Mouse (Mus musculus) hindbrain, embryonic 14.5 days (tissue): Measurements from ENCODE around the gene Crygd. TPM values are rescaled to one million over a fixed set of nuclear protein-coding genes. Genes with fewer than 3 reads are reported as not detected.

ENCODE experiments used
- ATAC-seq: fragments of 200-750 bp; cut with Nextera tagmentation; 2 replicates; pipeline ENCODE4 v1.8.0; 2017; ENCODE audit warnings: moderate number of reproducible peaks, mild to moderate bottlenecking, moderate TSS enrichment, moderate library complexity; ENCODE audit not compliant: low FRiP score
- DNase-seq: peaks from one replicate; pipeline ENCODE4 v3.0.0-alpha.2; 2015; ENCODE audit warnings: low spot score
- H3K27ac ChIP-seq: fragments of 300-500 bp; sonication (generic); 2 replicates; pipeline ENCODE4 v1.5.1; 2014; ENCODE audit warnings: mild to moderate bottlenecking, moderate library complexity
- H3K27me3 ChIP-seq: fragments of 300-500 bp; sonication (generic); 2 replicates; pipeline ENCODE4 v1.6.1; 2014; ENCODE audit warnings: mild to moderate bottlenecking, low read length, mixed read lengths; ENCODE audit not compliant: control insufficient read depth, insufficient read depth
- H3K36me3 ChIP-seq: fragments of 300-500 bp; sonication (generic); replicated peaks from 2 replicates; pipeline ENCODE4 v1.6.1; 2014; ENCODE audit not compliant: control insufficient read depth, insufficient read depth
- H3K4me1 ChIP-seq: fragments of 300-500 bp; sonication (generic); replicated peaks from 2 replicates; pipeline ENCODE4 v1.6.1; 2014; ENCODE audit warnings: antibody characterized with exemption, low read length, mixed read lengths; ENCODE audit not compliant: control insufficient read depth, insufficient read depth
- H3K4me2 ChIP-seq: fragments of 300-500 bp; sonication (generic); replicated peaks from 2 replicates; pipeline ENCODE4 v1.6.1; 2014; ENCODE audit warnings: mild to moderate bottlenecking, moderate library complexity
- H3K4me3 ChIP-seq: fragments of 300-500 bp; sonication (generic); replicated peaks from 2 replicates; pipeline ENCODE4 v1.5.1; 2014; ENCODE audit warnings: mild to moderate bottlenecking, low read length
- H3K9ac ChIP-seq: fragments of 300-500 bp; sonication (generic); 2 replicates; pipeline ENCODE4 v1.6.1; 2014
- H3K9me3 ChIP-seq: fragments of 300-500 bp; sonication (generic); 2 replicates; pipeline ENCODE4 v1.6.1; 2016; ENCODE audit warnings: low read length; ENCODE audit not compliant: control insufficient read depth
- WGBS: fragments of 180-500 bp; shearing (Covaris S2); extraction: QIAGEN DNeasy Blood & Tissue Kit; methylation state at CpG from one replicate; pipeline ENCODE4 v1.1.7; 2014; 5-methylcytosine and 5-hydroxymethylcytosine counted together
- polyA plus RNA-seq: library from polyadenylated mRNA; unstranded; fragments of >200 nt; fragmentation: Nextera tagmentation; extraction: Ambion mirVana; gene quantifications from 2 replicates; pipeline ENCODE4 v1.2.1, GENCODE M21; 2014

Gene Crygd
- polyA plus RNA-seq, result not detected in 2 replicates

DNA sequence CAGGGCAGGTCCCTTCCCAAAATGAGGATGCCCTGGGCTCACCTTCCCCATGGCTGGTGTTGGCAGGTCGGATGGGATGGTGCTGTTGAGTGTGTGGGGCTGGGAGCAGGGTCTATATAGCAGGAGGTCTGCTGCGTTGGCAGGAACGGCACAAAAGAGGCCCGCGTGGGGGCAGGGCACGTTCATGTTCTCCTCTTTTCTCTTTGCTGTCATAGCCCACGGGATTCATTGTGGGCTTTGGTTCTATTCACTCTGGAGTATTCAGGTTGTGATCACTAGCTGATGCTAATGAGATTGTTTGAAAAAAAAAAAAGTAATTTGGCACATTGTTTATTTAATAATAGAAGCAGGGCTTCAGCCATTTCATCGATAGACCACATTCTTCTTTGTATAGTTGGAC, at the start of gene Crygd:
Crygd (minus strand) TSS at position 101 of the 400 bp plus-strand sequence.
- Histone ChIP-seq H3K27ac (no peak within 1 kb of the TSS), H3K4me2 (no peak within 1 kb of the TSS), H3K36me3 (no peaks in the 10 kb centered on the region), H3K9me3 (no peaks in the 10 kb centered on the region), H3K9ac (no peak within 1 kb of the TSS), H3K4me1 (no peaks in the 10 kb centered on the region), H3K4me3 (no peak within 1 kb of the TSS), H3K27me3 (no peaks in the 10 kb centered on the region)
- WGBS, result 48% methylated on average over 8 of the region's 8 CpGs
- DNase-seq (no peak), ATAC-seq (no peak)

DNA sequence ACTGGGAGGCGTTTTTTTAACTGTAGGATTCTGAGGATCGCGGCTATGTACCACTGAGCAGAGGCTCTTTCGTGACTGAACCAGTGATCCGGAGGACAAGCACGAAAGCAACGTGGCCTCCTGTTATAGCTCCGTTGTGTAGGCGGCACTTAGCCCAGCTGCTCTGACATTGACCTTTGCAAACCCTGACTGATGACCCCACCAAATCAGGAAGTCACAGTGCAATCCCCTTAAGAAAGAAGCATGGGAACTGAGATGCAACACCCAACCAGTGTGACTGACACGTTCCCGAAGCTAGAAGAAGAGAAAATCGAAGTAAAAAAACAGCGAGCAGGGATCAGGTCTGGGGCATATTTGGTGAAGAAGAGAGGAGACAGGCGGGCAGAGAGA, 49.5 kb upstream of the Crygd start:
- Histone ChIP-seq H3K9ac (no peak overlapping the region), H3K27me3 (no peaks in the 10 kb centered on the region), H3K36me3 (no peaks in the 10 kb centered on the region), H3K4me2 (peak overlapping the region; percentile 36), H3K27ac (no peak overlapping the region), H3K4me1 (no peaks in the 10 kb centered on the region), H3K9me3 (no peaks in the 10 kb centered on the region), H3K4me3 (no peak overlapping the region)
- DNase-seq, result no peak
- ATAC-seq, result no peak
- WGBS, result 40% methylated on average over 14 of the region's 14 CpGs

DNA sequence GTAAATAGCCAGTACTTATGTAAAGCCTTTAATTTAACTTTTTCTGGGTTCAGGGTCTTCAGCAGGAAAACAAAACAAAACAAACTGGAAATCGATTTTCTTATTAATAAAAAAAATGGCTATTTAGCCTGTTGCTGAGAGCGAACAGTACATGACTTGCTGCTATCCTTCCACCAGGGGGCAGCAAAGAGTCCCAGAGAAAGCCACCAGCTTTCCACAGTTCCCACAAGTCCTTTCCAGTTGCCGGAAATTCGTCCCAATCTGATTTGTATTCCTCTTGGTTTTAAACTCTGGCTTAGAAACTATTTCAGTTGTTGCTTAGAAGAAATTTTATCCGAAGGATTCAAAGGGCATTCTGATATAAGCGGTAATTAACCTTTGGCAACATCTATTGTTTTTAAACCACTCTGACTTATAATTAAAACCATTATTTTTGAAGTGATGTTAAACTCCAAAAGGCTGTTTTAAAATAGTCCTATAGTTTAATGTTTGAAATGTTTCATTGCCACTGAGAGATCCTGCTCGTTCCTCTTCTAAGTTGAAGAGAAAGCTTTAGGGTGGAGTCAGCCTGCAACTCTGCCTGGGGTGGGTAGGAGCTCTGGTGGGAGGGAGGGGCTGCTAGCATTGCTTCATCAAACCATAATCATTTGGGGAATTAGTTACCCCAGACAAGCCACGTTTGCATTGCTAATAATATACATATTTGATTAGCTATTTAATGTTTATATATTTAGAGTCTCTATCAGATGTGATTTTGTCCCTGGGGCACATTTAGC, 49.0 kb upstream of the Crygd start:
- no peak overlapping the region for H3K4me3 ChIP-seq
- H3K4me2 ChIP-seq, result peak overlapping the region; percentile 36
- DNase-seq, result peak; percentile 94
- peak; percentile 79; the same call in 1 of the 2 replicates for ATAC-seq
- no peaks in the 10 kb centered on the region for H3K4me1 ChIP-seq
- H3K9me3 ChIP-seq, result no peaks in the 10 kb centered on the region
- WGBS, result 12% methylated on average over 8 of the region's 8 CpGs
- no peaks in the 10 kb centered on the region for H3K27me3 ChIP-seq
- H3K36me3 ChIP-seq, result no peaks in the 10 kb centered on the region
- no peak overlapping the region for H3K27ac ChIP-seq
- no peak overlapping the region for H3K9ac ChIP-seq

GRCm38 (mm10) chr1:65109756-65110435, 46.6 kb upstream of the Crygd start:
- Histone ChIP-seq H3K9me3 (no peaks in the 10 kb centered on the region), H3K27me3 (no peaks in the 10 kb centered on the region), H3K9ac (no peak overlapping the region), H3K4me1 (no peaks in the 10 kb centered on the region), H3K27ac (no peak overlapping the region), H3K4me2 (no peak overlapping the region), H3K4me3 (no peak overlapping the region), H3K36me3 (no peaks in the 10 kb centered on the region)
- 79% methylated on average over 25 of the region's 25 CpGs for WGBS
- ATAC-seq (no peak), DNase-seq (no peak)

- Histone ChIP-seq H3K4me1 (no peaks in the 10 kb centered on the region), H3K4me3 (no peak overlapping the region), H3K9ac (no peak overlapping the region), H3K4me2 (no peak overlapping the region), H3K36me3 (no peaks in the 10 kb centered on the region), H3K27ac (no peak overlapping the region), H3K27me3 (no peaks in the 10 kb centered on the region), H3K9me3 (no peaks in the 10 kb centered on the region)
- ATAC-seq, result no peak
- WGBS, result 94% methylated on average over 8 of the region's 8 CpGs
- DNase-seq, result no peak
Measured at GRCm38 (mm10) chr1:65109196-65109595, 45.9 kb upstream of the Crygd start.

- Histone ChIP-seq H3K27ac (no peak overlapping the region), H3K4me3 (no peak overlapping the region), H3K36me3 (no peaks in the 10 kb centered on the region), H3K9me3 (no peaks in the 10 kb centered on the region), H3K4me2 (no peak overlapping the region), H3K4me1 (no peaks in the 10 kb centered on the region), H3K27me3 (no peaks in the 10 kb centered on the region), H3K9ac (no peak overlapping the region)
- ATAC-seq, result no peak
- DNase-seq, result no peak
- WGBS, result 86% methylated on average over 10 of the region's 10 CpGs
Measured at GRCm38 (mm10) chr1:65107654-65108279, 44.5 kb upstream of the Crygd start.

- Histone ChIP-seq H3K27me3 (no peaks in the 10 kb centered on the region), H3K9me3 (no peaks in the 10 kb centered on the region), H3K4me2 (no peak within 1 kb of the TSS), H3K9ac (no peak within 1 kb of the TSS), H3K4me1 (no peaks in the 10 kb centered on the region), H3K36me3 (no peaks in the 10 kb centered on the region), H3K4me3 (no peak within 1 kb of the TSS), H3K27ac (no peak within 1 kb of the TSS)
- DNase-seq (no peak), ATAC-seq (no peak)
- WGBS, result 81% methylated on average over 11 of the region's 11 CpGs
Measured at GRCm38 (mm10) chr1:65103273-65103672, 40.0 kb upstream of the Crygd start, which contains the start of gene Cryga. Cryga (minus strand) TSS chr1:65103373.

GRCm38 (mm10) chr1:65096953-65097352, 33.7 kb upstream of the Crygd start:
- H3K4me1 ChIP-seq, result no peaks in the 10 kb centered on the region
- no peaks in the 10 kb centered on the region for H3K27me3 ChIP-seq
- no peak overlapping the region for H3K9ac ChIP-seq
- H3K9me3 ChIP-seq, result no peaks in the 10 kb centered on the region
- H3K4me3 ChIP-seq, result no peak overlapping the region
- ATAC-seq (no peak), DNase-seq (no peak)
- WGBS, result 91% methylated on average over 3 of the region's 3 CpGs
- no peak overlapping the region for H3K27ac ChIP-seq
- no peak overlapping the region for H3K4me2 ChIP-seq
- no peaks in the 10 kb centered on the region for H3K36me3 ChIP-seq

DNA sequence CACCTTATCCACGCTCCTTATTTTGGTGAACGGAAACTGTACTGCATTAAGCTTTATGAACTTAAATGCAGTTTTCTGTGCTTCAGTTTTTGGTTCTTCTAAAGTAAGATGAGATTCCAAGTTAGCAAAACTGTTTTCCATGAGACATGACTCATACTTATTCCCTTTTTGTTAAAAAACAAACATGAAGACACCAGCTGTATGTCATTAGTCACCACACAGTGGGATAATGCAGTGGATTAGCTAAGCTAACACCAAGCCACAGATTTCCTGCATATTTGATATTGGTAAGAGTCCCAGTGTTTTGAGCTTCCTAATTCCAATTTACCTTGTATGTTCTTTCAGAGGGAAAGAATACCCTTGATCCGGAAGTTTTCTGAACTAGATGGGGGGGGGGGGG, 28.3 kb upstream of the Crygd start:
- Histone ChIP-seq H3K27ac (no peak overlapping the region), H3K9ac (no peak overlapping the region), H3K27me3 (no peaks in the 10 kb centered on the region), H3K9me3 (no peaks in the 10 kb centered on the region), H3K4me1 (no peaks in the 10 kb centered on the region), H3K4me2 (no peak overlapping the region), H3K36me3 (no peaks in the 10 kb centered on the region), H3K4me3 (no peak overlapping the region)
- no peak for ATAC-seq
- DNase-seq, result no peak
- 89% methylated on average over 3 of the region's 3 CpGs for WGBS
